Mouse (Mus musculus): ENCODE measurements around the gene 2510039O18Rik.

DNA sequence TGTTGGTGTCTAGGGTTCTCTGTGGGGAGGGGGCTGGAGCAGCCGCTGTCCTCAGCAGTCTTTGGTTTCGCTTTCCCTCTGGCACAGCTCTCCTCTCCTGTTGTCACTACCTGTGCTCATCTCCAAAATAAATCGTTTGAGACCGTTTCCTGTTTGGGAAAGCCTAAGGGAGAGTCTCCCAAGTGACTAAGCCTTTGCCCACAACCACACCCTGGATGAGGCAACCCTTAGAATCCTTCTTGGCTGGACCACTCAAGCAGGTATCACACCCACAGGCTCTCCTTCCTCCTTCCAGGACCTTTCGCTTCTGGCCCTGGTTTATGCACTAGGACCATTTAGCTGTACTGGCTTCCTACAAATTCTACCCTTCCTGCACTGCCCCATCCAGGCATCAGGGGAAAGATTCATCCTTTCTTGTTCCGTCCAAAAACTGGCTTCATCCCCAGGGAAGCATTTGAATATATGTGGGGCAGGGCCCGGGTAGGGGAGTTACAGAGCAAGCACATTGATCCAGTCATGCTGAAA, 52.9 kb downstream of the 2510039O18Rik start:
- TF ChIP-seq CTCF (IDR thresholded peaks at IDR 0.05) = no peak
- TF ChIP-seq EP300 (IDR thresholded peaks at IDR 0.05; ENCODE audit: insufficient read depth, low read depth, low read length) = no peak
- no peak for TF ChIP-seq POLR2A (IDR thresholded peaks at IDR 0.05; ENCODE audit: insufficient read depth, low read depth, low read length)

Data from heart, adult 2 months (tissue).